Mouse (Mus musculus) erythroblast, embryonic 14.5 days (primary cell): ENCODE measurements around the gene Prrc2c.

Experiments
- GATA1 ChIP-seq: IDR thresholded peaks from 2 replicates; pipeline ENCODE4 v1.6.1; 2012; ENCODE audit warnings: low read length, inconsistent platforms, mixed read lengths
- TAL1 ChIP-seq: IDR thresholded peaks from 3 replicates; pipeline ENCODE4 v1.6.1; 2012; ENCODE audit warnings: low read length, inconsistent platforms, mixed read lengths

DNA sequence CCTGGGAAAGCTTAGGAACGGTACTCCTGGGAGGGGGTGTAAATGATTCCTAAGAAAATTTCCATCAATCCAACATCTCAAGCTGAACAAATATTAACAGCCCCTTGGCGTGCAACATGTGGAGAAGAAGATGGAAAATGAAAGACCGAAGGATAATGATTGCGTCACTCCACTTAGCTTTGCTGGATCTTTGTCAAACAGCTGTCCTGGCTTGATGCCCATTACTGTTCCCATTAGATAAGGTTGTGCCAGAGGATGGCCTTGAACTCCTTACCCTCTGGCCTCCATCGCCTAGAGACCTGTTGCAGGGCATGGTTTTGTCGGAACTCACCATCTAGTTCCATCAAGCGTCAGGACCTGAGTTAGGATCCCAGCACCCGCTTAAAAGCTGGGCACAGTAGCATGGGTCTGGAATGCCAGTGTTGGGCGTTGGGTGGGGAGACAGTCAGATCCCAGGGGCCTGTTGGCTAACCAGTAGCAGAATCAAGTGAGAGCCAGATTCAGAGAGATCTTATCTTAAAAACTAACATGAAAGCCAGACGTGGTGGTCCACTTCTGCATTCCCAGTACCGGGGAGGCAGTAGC lies 80.0 kb downstream of the Prrc2c start:
- TF ChIP-seq TAL1 (no peak), GATA1 (no peak)
